Mouse (Mus musculus) kidney, embryonic 14.5 days (tissue): Measurements from ENCODE around the gene H2al1b. TPM values are rescaled to one million over a fixed set of nuclear protein-coding genes. Genes with fewer than 3 reads are reported as not detected.
"Not testable (repeated sequence)": the region's sequence is repeated elsewhere in the genome, so short reads cannot be mapped to it uniquely, and the experiment has no call there.

ENCODE experiments used
- ATAC-seq: fragments of 200-750 bp; cut with Nextera tagmentation; 2 replicates; pipeline ENCODE4 v1.8.0; 2017; ENCODE audit warnings: moderate number of reproducible peaks, mild to moderate bottlenecking, moderate TSS enrichment, moderate library complexity; ENCODE audit not compliant: low FRiP score, low TSS enrichment
- H3K27ac ChIP-seq: fragments of 300-500 bp; sonication (generic); 2 replicates; pipeline ENCODE4 v1.5.1; 2014; ENCODE audit warnings: low read depth, mild to moderate bottlenecking, low read length, moderate library complexity, mixed read lengths
- H3K27me3 ChIP-seq: fragments of 300-500 bp; sonication (generic); 2 replicates; pipeline ENCODE4 v1.6.1; 2014; ENCODE audit warnings: mild to moderate bottlenecking, low read length; ENCODE audit not compliant: control insufficient read depth, insufficient read depth
- H3K36me3 ChIP-seq: fragments of 300-500 bp; sonication (generic); 2 replicates; pipeline ENCODE4 v1.6.1; 2014; ENCODE audit warnings: low read length, mixed read lengths; ENCODE audit not compliant: control insufficient read depth, insufficient read depth
- H3K4me1 ChIP-seq: fragments of 300-500 bp; sonication (generic); 2 replicates; pipeline ENCODE4 v1.6.1; 2014; ENCODE audit warnings: low read length, mixed read lengths; ENCODE audit not compliant: control insufficient read depth, insufficient read depth
- H3K4me2 ChIP-seq: fragments of 300-500 bp; sonication (generic); replicated peaks from 2 replicates; pipeline ENCODE4 v1.6.1; 2014; ENCODE audit warnings: low read depth, mild to moderate bottlenecking, low read length
- H3K4me3 ChIP-seq: fragments of 300-500 bp; sonication (generic); 2 replicates; pipeline ENCODE4 v1.5.1; 2014; ENCODE audit warnings: mild to moderate bottlenecking, low read length
- H3K9ac ChIP-seq: fragments of 300-500 bp; sonication (generic); 2 replicates; pipeline ENCODE4 v1.6.1; 2014; ENCODE audit warnings: low read depth, mild to moderate bottlenecking, low read length, moderate library complexity
- H3K9me3 ChIP-seq: fragments of 300-500 bp; sonication (generic); 2 replicates; pipeline ENCODE4 v1.6.1; 2016; ENCODE audit warnings: low read length; ENCODE audit not compliant: control insufficient read depth
- WGBS: fragments of 180-500 bp; shearing (Covaris S2); extraction: QIAGEN DNeasy Blood & Tissue Kit; methylation state at CpG from one replicate; pipeline ENCODE4 v1.1.7; 2014; 5-methylcytosine and 5-hydroxymethylcytosine counted together
- polyA plus RNA-seq: library from polyadenylated mRNA; unstranded; fragments of >200 nt; fragmentation: Nextera tagmentation; extraction: Ambion mirVana; gene quantifications from 2 replicates; pipeline ENCODE4 v1.2.1, GENCODE M21; 2014

Gene H2al1b
- polyA plus RNA-seq, 1 experiment from 2014 or later, result not detected

GRCm38 (mm10) chrX:11280741-11281140, 21.5 kb upstream of the H2al1b start:
- no peaks in the 10 kb centered on the region for H3K4me1 ChIP-seq
- H3K27me3 ChIP-seq, result no peaks in the 10 kb centered on the region
- H3K36me3 ChIP-seq, result no peaks in the 10 kb centered on the region
- H3K4me2 ChIP-seq, result no peak overlapping the region
- H3K4me3 ChIP-seq, result no peak overlapping the region
- no peak for ATAC-seq
- H3K9me3 ChIP-seq, result no peaks in the 10 kb centered on the region
- no peak overlapping the region for H3K27ac ChIP-seq
- H3K9ac ChIP-seq, result no peak overlapping the region
- WGBS, result 79% methylated on average over 2 of the region's 2 CpGs

- WGBS, result 73% methylated on average over 14 of the region's 14 CpGs
- no peak overlapping the region for H3K4me3 ChIP-seq
- H3K27ac ChIP-seq, result no peak overlapping the region
- H3K4me2 ChIP-seq, result no peak overlapping the region
- no peaks in the 10 kb centered on the region for H3K9me3 ChIP-seq
- no peaks in the 10 kb centered on the region for H3K4me1 ChIP-seq
- no peak for ATAC-seq
- no peaks in the 10 kb centered on the region for H3K36me3 ChIP-seq
- H3K9ac ChIP-seq, result no peak overlapping the region
- H3K27me3 ChIP-seq, result no peaks in the 10 kb centered on the region
Measured at GRCm38 (mm10) chrX:11288306-11288882, 13.8 kb upstream of the H2al1b start.

GRCm38 (mm10) chrX:11289244-11289643, 13.0 kb upstream of the H2al1b start:
- H3K27me3 ChIP-seq, result no peaks in the 10 kb centered on the region

GRCm38 (mm10) chrX:11298957-11299356, 3.3 kb upstream of the H2al1b start, which contains the start of gene H2al1a:
Gene H2al1a, plus strand, starts transcription at chrX:11299257.
- H3K36me3 ChIP-seq, H3K9ac ChIP-seq, H3K4me1 ChIP-seq, H3K27me3 ChIP-seq, H3K4me3 ChIP-seq, H3K27ac ChIP-seq, ATAC-seq, H3K9me3 ChIP-seq, H3K4me2 ChIP-seq: not testable (repeated sequence)
- no CpG with 5 or more reads among the region's 3 CpGs for WGBS

More at GRCm38 (mm10) chrX:11289244-11289643, 13.0 kb upstream of the H2al1b start:
- WGBS, result 74% methylated on average over 4 of the region's 4 CpGs
- Histone ChIP-seq H3K27ac (no peak overlapping the region), H3K9ac (no peak overlapping the region), H3K4me1 (no peaks in the 10 kb centered on the region), H3K4me3 (no peak overlapping the region), H3K9me3 (no peaks in the 10 kb centered on the region), H3K36me3 (no peaks in the 10 kb centered on the region), H3K4me2 (no peak overlapping the region)
- no peak for ATAC-seq

- ATAC-seq, H3K4me3 ChIP-seq, H3K36me3 ChIP-seq, H3K9me3 ChIP-seq, H3K9ac ChIP-seq, H3K27me3 ChIP-seq, H3K4me1 ChIP-seq, H3K4me2 ChIP-seq, H3K27ac ChIP-seq: not testable (repeated sequence)
- WGBS, result 88% methylated on average over 1 of the region's 6 CpGs
Measured at GRCm38 (mm10) chrX:11305355-11305754, 3.1 kb downstream of the H2al1b start, which contains the start of gene H2al1c. Gene H2al1c, plus strand, starts transcription at chrX:11305655.

- not testable (repeated sequence) for H3K36me3 ChIP-seq, H3K4me2 ChIP-seq, H3K9ac ChIP-seq, H3K9me3 ChIP-seq, H3K4me1 ChIP-seq, H3K27me3 ChIP-seq, H3K27ac ChIP-seq, ATAC-seq, H3K4me3 ChIP-seq
- no CpG with 5 or more reads among the region's 6 CpGs for WGBS
Measured at GRCm38 (mm10) chrX:11308524-11308923, 6.3 kb downstream of the H2al1b start, which contains the start of gene H2al1d. Gene H2al1d, plus strand, starts transcription at chrX:11308824.

GRCm38 (mm10) chrX:11311634-11312033, 9.4 kb downstream of the H2al1b start, which contains the start of gene H2al1e:
Gene H2al1e, plus strand, starts transcription at chrX:11311934.
- not testable (repeated sequence) for H3K27me3 ChIP-seq, H3K27ac ChIP-seq, H3K36me3 ChIP-seq, H3K9me3 ChIP-seq, H3K9ac ChIP-seq, H3K4me1 ChIP-seq, ATAC-seq, H3K4me2 ChIP-seq, H3K4me3 ChIP-seq
- no CpG with 5 or more reads among the region's 3 CpGs for WGBS

GRCm38 (mm10) chrX:11314858-11315257, 12.6 kb downstream of the H2al1b start, which contains the start of gene H2al1f:
Gene H2al1f, plus strand, starts transcription at chrX:11315158.
- H3K9me3 ChIP-seq, ATAC-seq, H3K27ac ChIP-seq, H3K4me1 ChIP-seq, H3K9ac ChIP-seq, H3K36me3 ChIP-seq, H3K4me2 ChIP-seq, H3K4me3 ChIP-seq, H3K27me3 ChIP-seq: not testable (repeated sequence)
- WGBS, result no CpG with 5 or more reads among the region's 6 CpGs

GRCm38 (mm10) chrX:11317956-11318355, 15.7 kb downstream of the H2al1b start, which contains the start of gene H2al1g:
Gene H2al1g, plus strand, starts transcription at chrX:11318256.
- H3K4me2 ChIP-seq, H3K9ac ChIP-seq, H3K9me3 ChIP-seq, H3K27me3 ChIP-seq, H3K27ac ChIP-seq, H3K36me3 ChIP-seq, H3K4me3 ChIP-seq, ATAC-seq, H3K4me1 ChIP-seq: not testable (repeated sequence)
- no CpG with 5 or more reads among the region's 3 CpGs for WGBS
